Mouse (Mus musculus) cerebellum, adult 9-10 months (tissue): ENCODE results near the gene Wwc2.
"Not testable (repeated sequence)": the region's sequence is repeated elsewhere in the genome, so short reads cannot be mapped to it uniquely, and the experiment has no call there.

ENCODE experiments used
- DNase-seq: peaks from one replicate; pipeline ENCODE4 v3.0.0; 2022

Gene Wwc2

GRCm38 (mm10) chr8:47843063-47843462, 147.7 kb downstream of the Wwc2 start:
- DNase-seq = no peak

DNA sequence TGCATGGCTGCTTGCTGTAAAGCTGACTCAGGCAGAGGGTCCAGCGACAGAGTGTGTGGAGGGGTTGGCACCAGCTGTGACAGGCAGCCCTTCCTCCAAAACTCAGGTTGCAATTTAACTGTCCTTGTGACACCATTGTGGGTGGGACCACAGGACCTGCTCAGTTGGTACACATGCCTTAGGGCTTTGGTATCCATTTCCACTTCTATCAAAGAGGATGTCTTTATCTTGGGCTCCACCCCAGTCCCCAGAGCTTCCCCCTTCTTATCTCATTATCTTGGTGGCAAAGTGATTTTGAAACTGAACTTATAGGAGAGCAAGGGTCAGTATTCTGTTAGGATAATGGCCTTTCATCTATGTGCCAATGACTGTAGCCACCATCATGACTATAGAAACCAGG, 156.8 kb downstream of the Wwc2 start:
- DNase-seq = no peak

DNA sequence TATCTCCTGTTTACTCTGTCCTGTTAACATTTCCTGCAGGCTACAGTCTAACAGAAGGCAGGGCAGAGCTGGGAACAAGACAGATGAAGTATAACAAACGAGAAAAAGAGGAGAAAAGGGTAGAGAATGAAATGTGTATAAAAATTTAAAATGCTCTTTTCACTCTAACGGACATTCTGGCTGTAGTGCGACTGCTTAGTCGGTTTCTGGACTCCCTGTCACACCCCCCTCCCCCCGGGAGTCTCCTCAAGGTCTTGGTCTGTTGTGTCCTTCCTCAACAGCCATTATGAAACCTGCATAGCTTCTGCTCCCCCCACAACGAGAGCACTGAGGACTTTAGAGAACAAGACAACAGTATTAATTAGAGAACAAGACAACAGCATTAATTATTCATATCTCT, 158.1 kb downstream of the Wwc2 start:
- no peak for DNase-seq

DNA sequence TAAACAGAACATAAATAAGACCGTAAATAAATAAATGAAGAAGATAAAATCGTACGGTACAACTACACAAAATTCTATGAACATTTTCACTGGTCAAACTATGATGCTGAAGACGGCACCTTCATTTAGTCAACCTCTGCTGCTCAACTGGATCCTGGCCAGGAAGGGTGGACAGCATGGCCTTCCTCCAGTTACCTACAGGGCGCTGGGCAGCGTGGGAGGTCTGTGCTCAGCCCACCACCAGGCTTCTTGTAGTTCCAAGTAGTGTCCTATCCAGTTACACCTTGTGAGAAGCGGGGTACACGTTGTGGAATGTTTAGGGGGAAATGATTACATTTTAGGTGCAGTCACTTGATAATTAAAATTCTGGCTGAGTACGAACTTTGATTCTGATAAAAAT, 163.8 kb downstream of the Wwc2 start:
- no peak for DNase-seq

DNA sequence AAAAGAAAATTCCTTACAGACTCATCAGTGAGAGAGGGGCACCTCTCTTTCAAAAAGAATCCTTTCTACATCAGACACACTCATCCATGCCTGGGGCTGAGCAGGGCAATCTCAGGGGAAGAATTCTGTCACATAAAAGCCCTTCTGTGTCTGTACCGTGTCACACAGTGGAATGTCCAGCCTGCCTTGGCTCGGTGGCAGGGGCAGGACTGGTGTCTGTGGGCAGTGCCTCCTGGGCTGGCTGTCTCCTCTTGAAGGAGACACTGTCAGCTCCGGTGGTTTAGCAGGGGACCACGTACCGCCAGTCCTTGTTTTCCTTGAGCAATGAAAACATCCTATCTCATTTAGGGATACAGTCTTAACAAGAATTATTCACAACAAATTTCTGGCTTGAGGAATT, 165.1 kb downstream of the Wwc2 start:
- no peak for DNase-seq

DNA sequence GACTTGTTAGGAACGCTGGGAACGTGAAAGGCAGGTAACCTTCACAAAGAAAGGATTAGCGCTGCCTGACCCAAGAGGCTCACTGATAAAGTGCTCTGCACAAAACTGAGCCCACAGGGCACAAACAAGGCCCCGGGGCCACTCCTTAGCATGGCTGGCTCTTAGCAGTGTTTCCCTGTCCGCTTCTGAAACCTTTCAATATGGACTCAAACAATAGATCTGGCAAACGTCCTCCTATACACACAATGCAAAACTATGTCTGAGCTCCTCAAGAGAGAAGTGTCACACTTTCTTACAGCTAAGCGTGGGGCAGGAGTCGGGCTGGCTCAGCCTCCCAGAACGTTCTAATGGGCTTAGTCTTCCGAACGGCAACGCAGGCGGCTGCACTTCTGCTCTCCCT, 166.5 kb downstream of the Wwc2 start, which contains the start of gene Cldn22:
Cldn22 (plus strand) TSS at position 301 of the 400 bp plus-strand sequence.
- DNase-seq = no peak

GRCm38 (mm10) chr8:47823777-47824176, 166.9 kb downstream of the Wwc2 start:
- no peak for DNase-seq

DNA sequence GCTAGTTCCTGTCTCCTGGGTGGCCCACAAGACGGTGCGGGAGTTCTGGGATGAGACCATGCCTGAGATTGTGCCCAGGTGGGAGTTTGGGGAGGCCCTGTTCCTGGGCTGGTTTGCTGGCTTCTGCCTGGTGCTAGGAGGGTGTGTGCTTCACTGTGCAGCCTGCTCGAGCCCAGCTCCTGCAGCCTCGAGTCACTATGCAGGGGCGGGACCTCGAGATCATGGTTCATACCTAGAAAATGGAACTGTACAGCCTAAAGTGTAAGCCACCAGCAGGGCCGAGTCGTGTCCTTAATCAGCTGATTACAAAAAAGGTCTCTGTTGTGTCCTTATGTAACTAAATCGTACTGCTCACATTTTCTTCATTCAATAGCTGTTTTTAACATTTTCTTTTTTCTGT, 168.2 kb downstream of the Wwc2 start:
- not testable (repeated sequence) for DNase-seq

- DNase-seq = no peak
Measured at GRCm38 (mm10) chr8:47821843-47822242, 168.9 kb downstream of the Wwc2 start, which contains the start of gene Cldn24. TSS of gene Cldn24 (plus strand) at chr8:47822143.

DNA sequence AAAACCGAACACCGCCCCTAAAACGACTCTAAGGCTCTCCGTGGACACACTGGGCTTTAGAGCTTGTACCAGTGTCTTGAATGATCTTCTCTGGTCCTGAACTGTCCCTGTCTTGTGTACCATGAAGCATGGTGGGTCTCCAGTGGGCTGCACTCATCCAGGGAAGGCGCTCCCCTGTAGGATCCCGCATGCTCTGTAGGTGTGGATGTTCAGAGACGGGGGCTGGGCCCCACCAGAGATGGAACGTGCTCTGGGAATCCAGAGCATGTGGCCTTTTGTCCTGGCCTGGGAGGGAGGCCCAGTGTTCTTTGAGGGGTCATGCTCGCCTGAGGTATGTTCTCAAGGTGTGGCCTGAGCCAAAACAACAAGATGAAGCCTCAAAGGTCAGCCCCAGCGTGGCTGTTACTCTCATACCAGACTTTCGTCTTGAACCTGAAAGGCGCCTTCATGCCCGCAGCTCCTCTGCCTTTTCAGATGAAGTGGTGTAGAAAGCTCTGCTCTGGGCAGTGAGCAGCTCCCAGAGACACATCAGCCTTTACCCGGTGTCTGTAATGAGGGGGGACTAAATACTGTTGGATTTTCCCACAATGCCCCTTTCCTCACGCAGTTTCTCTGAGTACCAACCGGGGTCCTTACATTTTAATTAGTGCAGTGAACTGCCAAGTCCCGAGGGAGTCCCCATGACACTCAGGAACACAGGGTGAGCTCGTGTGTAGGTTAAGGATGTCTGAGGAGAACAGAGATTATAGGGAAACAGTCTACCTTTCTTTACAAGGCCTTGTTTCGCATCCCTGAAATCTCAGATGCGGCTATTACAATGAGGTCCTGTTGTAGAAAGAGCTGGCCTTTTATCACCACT, 169.6 kb downstream of the Wwc2 start:
- no peak for DNase-seq

DNA sequence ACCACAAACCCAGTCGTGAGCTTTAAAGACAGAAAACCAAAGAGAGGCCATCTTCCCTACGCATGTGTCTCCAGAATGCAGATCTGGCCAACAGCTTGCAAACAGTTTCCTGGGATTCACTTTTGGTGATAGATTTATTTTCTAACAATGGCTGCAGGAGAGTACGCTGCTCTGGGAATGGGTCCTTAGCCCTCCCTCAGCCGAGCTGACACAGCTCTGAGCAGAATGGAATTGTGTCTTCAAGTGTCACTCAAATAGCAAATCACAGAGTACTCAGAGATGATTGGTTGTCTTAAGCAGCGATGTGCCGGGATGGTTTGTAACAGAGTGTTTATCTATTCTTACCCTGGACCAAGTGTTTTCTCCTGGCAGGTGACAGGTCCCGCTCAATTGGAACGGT, 171.7 kb downstream of the Wwc2 start:
- no peak for DNase-seq

- no peak for DNase-seq
Measured at GRCm38 (mm10) chr8:47811221-47811620, 179.5 kb downstream of the Wwc2 start.

DNA sequence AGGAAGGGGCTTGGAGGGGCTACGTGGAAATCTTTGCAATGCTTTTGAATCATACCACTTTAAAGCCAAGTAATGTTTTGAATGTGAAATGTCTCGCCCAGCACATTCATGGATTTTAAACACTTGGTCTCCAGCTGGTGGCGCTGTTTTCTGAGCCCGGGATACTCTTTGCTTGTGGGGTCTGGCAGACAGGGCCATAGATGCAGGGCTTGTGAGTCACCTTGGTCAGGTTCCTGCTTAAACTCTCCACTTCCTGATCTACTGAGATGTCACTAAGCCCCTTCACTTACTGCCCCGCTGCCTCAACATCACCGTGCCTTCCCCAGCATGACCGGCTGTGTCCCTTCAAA, 180.1 kb downstream of the Wwc2 start:
- no peak for DNase-seq

- DNase-seq = no peak
Measured at GRCm38 (mm10) chr8:47809970-47810665, 180.6 kb downstream of the Wwc2 start.

GRCm38 (mm10) chr8:47804262-47804661, 186.5 kb downstream of the Wwc2 start:
- DNase-seq = no peak

DNA sequence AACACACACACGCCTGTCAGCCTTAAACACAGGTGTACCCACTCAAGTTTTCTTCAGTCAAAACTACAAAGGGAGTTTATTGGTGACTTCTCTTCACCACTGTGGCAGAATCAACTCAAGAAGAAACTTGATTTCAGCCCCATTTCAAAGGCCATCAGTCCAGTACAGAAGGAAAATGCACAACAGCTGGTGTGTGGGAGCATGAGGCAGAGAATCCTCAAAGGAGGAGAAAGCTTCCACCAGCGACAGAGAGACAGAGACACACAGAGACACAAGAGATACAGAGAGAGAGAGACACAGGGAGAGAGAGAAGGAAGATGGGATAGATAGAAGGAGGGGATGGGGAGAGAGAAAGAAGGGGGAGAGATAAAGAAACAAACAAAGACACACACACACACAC, 188.4 kb downstream of the Wwc2 start:
- no peak for DNase-seq

DNA sequence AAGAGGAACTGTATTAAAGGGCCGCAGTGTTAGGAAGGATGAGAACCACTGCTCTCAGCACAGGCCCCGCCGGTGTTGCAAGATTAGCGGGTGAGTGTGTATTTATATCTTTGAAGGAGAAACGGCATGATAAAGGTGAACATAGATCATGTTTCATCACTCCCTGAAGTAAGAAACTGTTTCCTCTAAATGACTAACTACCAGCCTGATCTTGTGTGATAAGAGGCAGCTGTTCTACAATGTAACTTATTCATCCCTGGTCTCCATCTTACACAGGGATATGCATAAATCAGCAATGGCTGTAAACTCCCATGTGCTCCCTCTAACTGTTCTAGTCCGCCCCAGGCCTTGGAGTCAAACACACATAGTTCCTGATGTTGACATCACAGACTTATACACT, 191.3 kb downstream of the Wwc2 start:
- no peak for DNase-seq

- DNase-seq = no peak
Measured at GRCm38 (mm10) chr8:47791986-47792385, 198.7 kb downstream of the Wwc2 start.

DNA sequence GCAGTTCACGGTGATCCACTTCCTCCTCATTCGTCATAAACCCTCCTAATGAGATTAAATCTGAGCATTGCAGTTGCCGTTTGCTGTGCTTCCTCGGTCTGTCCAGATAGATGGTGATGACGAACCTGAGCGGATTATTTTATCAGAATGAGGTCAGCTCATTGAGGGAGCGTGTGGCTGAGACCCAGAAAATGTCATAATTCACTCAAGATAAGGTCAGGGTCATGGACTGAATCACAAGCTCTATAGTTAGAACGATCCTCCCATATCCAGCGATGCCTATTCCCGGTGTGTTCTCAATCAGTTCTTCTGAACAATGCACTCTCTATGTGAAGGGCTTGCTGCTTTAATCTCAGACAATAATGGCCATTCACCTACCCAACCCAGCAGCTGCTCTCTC, 203.0 kb downstream of the Wwc2 start:
- DNase-seq = no peak

- DNase-seq = no peak
Measured at GRCm38 (mm10) chr8:47786323-47786722, 204.4 kb downstream of the Wwc2 start.

GRCm38 (mm10) chr8:47784436-47784835, 206.3 kb downstream of the Wwc2 start:
- no peak for DNase-seq

DNA sequence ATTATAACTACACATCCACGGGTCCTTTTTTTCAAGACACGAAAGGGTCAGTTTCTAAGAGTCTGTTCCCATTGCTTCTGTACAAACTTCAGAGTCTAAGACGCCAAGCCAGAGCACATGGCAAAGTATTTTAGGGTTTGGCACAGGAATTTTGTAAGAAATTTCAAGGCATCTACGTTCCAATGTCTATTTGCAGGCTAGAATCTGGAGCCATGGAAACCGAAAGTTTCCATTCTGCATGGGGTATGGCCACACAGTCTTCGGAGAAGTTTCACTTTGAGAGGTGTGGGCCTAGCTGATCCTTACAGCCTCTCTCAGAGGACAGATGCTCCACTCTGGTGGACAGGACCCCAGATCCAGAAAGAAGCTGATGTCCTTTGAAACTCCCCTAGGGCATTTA, 206.8 kb downstream of the Wwc2 start:
- no peak for DNase-seq

DNA sequence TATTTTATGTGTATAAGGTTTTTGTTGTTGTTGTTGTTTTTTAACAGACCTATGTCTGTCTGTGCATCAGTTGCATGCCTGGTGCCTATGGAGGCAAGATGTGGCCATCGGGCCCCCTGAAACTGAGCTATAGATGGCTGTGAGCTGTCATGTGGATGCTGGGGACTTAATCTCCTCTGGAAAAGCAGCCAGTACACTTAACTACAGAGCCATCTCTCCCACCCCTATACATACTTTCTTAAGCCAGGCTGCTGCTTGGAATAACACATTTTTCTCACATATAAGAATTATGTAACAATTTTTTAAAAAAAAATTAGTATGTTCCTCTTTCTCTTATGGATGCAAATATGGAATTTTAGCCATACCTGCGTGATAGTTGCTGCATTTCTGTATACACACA, 207.2 kb downstream of the Wwc2 start:
- no peak for DNase-seq

DNA sequence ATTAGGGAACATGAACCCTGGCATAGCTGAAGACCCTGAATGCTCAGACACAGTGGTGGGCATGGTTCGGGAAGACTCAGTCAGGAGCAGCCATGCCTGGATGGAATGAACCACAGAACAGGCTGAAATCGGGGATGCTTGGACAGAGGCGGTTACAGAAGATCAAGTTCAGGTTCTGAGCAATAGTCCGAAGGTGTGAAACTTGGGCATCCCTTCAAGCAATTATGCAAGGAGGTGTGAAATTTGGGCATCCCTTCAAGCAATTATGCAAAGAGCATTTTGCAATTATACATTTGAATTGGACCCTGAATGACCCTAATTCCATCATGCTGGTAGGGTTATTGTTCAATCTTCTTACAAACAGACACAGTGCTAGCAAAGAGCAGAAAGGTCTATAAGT, 208.8 kb downstream of the Wwc2 start:
- DNase-seq = no peak
